Mouse (Mus musculus) heart, postnatal 0 days (tissue): ENCODE measurements around the gene Plekhm2. TPM values are rescaled to one million over a fixed set of nuclear protein-coding genes. Genes with fewer than 3 reads are reported as not detected.

Experiments
- ATAC-seq: fragments of 200-750 bp; cut with Nextera tagmentation; 2 replicates; pipeline ENCODE4 v1.8.0; 2017; ENCODE audit warnings: low read depth, moderate number of reproducible peaks, moderate library complexity; ENCODE audit not compliant: insufficient read depth
- DNase-seq: peaks from one replicate; pipeline ENCODE4 v3.0.0-alpha.2; 2016; ENCODE audit warnings: low spot score
- H3K27ac ChIP-seq: fragments of 300-500 bp; sonication (generic); 2 replicates; pipeline ENCODE4 v1.5.1; 2014; ENCODE audit warnings: low read depth, mild to moderate bottlenecking
- H3K27me3 ChIP-seq: fragments of 300-500 bp; sonication (generic); 2 replicates; pipeline ENCODE4 v1.6.1; 2014; ENCODE audit warnings: low read length, mixed read lengths; ENCODE audit not compliant: control insufficient read depth, insufficient read depth
- H3K36me3 ChIP-seq: fragments of 300-500 bp; sonication (generic); replicated peaks from 2 replicates; pipeline ENCODE4 v1.6.1; 2014; ENCODE audit warnings: low read length, mixed read lengths; ENCODE audit not compliant: control insufficient read depth, insufficient read depth
- H3K4me1 ChIP-seq: fragments of 300-500 bp; sonication (generic); 2 replicates; pipeline ENCODE4 v1.6.1; 2014; ENCODE audit warnings: antibody characterized with exemption; ENCODE audit not compliant: control insufficient read depth, insufficient read depth
- H3K4me2 ChIP-seq: fragments of 300-500 bp; sonication (generic); 2 replicates; pipeline ENCODE4 v1.6.1; 2014; ENCODE audit warnings: low read depth, mild to moderate bottlenecking, low read length, moderate library complexity
- H3K4me3 ChIP-seq: fragments of 300-500 bp; sonication (generic); 2 replicates; pipeline ENCODE4 v1.5.1; 2014; ENCODE audit warnings: low read depth, low read length
- H3K9ac ChIP-seq: fragments of 300-500 bp; sonication (generic); replicated peaks from 2 replicates; pipeline ENCODE4 v1.6.1; 2014; ENCODE audit warnings: low read depth, low read length, mixed read lengths
- H3K9me3 ChIP-seq: fragments of 300-500 bp; sonication (generic); replicated peaks from 2 replicates; pipeline ENCODE4 v1.6.1; 2016; ENCODE audit warnings: low read length; ENCODE audit not compliant: control insufficient read depth
- CTCF ChIP-seq: IDR thresholded peaks from 2 replicates; pipeline ENCODE4 v1.5.1; 2016; ENCODE audit warnings: antibody characterized with exemption, control low read depth, low read depth
- EP300 ChIP-seq: IDR thresholded peaks from 2 replicates; pipeline ENCODE4 v1.6.1; 2016; ENCODE audit warnings: antibody characterized with exemption, low read depth
- WGBS: fragments of 180-500 bp; shearing (Covaris S2); extraction: QIAGEN DNeasy Blood & Tissue Kit; methylation state at CpG from one replicate; pipeline ENCODE4 v1.1.7; 2014; 5-methylcytosine and 5-hydroxymethylcytosine counted together
- polyA plus RNA-seq: library from polyadenylated mRNA; unstranded; fragments of >200 nt; fragmentation: Nextera tagmentation; extraction: Ambion mirVana; gene quantifications from 2 replicates; pipeline ENCODE4 v1.2.1, GENCODE M21; 2015
- total RNA-seq: library from RNA; depleted of rRNA; stranded (reverse); fragments of >200 nt; gene quantifications from 2 replicates; pipeline ENCODE4 v1.2.3, GENCODE M21; 2014; ENCODE audit warnings: low replicate concordance

Plekhm2 gene
- total and polyA plus RNA-seq, 2 experiments from 2014 or later: 7.0 to 43.3 TPM

DNA sequence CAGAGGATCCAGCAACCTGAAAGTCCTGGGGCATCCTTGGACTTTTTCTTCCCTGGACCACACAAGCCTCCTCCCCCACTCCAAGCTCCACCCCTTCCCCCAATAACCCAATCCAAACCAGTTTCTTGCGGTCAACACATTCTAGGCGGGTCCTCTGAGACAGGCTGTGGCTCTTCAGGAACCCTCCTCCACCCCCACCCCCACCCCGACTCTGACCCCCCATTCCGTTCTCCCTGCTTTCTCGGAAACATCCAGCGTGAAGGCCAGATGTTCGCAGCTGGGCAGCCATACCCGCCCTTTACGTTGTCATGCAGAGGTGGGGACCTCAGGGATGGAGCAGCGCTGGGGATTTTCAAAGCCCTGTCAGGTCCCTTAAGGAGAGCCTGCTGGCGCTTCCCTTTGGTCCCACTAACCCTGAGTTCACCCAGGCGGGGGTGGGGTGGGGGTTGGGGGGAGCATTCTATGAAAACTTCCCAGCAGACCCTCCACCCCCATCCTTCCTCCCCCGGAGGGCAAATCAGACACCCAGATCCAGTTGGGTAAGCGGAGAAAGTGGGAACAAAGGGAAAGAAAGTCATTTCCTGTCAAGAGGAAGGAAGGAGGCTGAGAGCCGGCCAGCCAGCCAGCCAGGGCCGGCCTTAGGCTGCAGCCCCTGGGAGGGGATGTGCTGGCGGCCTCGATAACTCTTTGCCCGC, 66.4 kb downstream of the Plekhm2 start:
- peak overlapping the region; percentile 61 for H3K4me3 ChIP-seq
- peak overlapping the region; percentile 63 for H3K9ac ChIP-seq
- peaks cover 40% of the 10 kb centered on the region for H3K4me1 ChIP-seq
- H3K4me2 ChIP-seq: peak overlapping the region; percentile 83
- DNase-seq: peak; percentile 67
- H3K36me3 ChIP-seq: peaks cover 23% of the 10 kb centered on the region
- no peaks in the 10 kb centered on the region for H3K27me3 ChIP-seq
- peak; percentile 40 for ATAC-seq
- WGBS: 7% methylated on average over 19 of the region's 19 CpGs
- peak overlapping the region; percentile 86 for H3K27ac ChIP-seq
- no peaks in the 10 kb centered on the region for H3K9me3 ChIP-seq
- no peak for TF ChIP-seq CTCF
- TF ChIP-seq EP300: peak; percentile 31; the same call in 1 of the 2 replicates

GRCm38 (mm10) chr4:141596700-141597328, 67.9 kb downstream of the Plekhm2 start:
- peak overlapping the region; percentile 22; the same call in 1 of the 2 replicates for H3K9ac ChIP-seq
- no peak for TF ChIP-seq CTCF
- no peak for TF ChIP-seq EP300

DNA sequence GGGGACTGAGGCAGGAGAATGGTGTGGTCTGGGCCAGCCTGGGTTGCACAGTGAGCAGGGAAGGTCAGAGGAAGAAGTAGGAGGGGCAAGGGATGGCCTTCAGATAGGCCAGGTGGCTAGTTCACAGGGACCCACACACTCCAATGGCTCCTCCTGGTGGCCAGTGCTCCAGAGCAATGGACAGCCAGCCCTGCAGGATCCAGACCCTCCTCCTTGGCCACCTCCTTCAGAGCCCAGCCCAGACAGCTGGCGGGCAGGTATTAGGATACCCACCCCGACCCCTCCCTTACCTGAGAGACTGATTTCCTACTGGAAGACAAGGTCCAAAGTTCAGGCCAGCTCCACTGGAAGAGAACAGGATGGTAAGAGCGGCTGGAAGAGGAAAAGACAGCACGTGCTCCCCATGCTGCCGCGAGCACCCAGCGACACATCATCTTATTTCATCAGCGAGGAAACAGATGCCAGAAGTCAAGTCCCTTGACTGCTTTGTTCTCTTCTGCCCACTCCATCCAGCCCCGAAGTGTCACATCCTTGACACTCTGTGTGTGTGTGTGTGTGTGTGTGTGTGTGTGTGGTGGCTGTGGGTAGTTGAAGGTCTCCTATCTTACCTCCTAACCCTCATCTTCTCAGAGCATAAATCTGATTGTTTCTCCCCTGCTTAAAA, 69.0 kb downstream of the Plekhm2 start:
- H3K4me1 ChIP-seq: peaks cover 17% of the 10 kb centered on the region
- no peak overlapping the region for H3K4me2 ChIP-seq
- no peaks in the 10 kb centered on the region for H3K9me3 ChIP-seq
- WGBS: 73% methylated on average over 9 of the region's 9 CpGs
- no peak overlapping the region for H3K9ac ChIP-seq
- TF ChIP-seq EP300 (no peak), CTCF (peak; percentile 14; the same call in 1 of the 2 replicates)
- no peaks in the 10 kb centered on the region for H3K27me3 ChIP-seq
- H3K36me3 ChIP-seq: peaks cover 38% of the 10 kb centered on the region
- H3K27ac ChIP-seq: no peak overlapping the region
- no peak overlapping the region for H3K4me3 ChIP-seq
- DNase-seq (no peak), ATAC-seq (no peak)

More at GRCm38 (mm10) chr4:141596700-141597328, 67.9 kb downstream of the Plekhm2 start:
- H3K9me3 ChIP-seq: no peaks in the 10 kb centered on the region
- H3K4me1 ChIP-seq: peaks cover 28% of the 10 kb centered on the region
- no peak overlapping the region for H3K4me2 ChIP-seq
- no peaks in the 10 kb centered on the region for H3K27me3 ChIP-seq
- no peak for DNase-seq
- no peak for ATAC-seq
- no peak overlapping the region for H3K4me3 ChIP-seq
- peaks cover 34% of the 10 kb centered on the region for H3K36me3 ChIP-seq
- H3K27ac ChIP-seq: peak overlapping the region; percentile 1; the same call in 1 of the 2 replicates
- WGBS: 64% methylated on average over 8 of the region's 8 CpGs

- Histone ChIP-seq H3K27me3 (no peaks in the 10 kb centered on the region), H3K9me3 (no peaks in the 10 kb centered on the region), H3K4me2 (no peak overlapping the region), H3K4me3 (no peak overlapping the region), H3K4me1 (peaks cover 15% of the 10 kb centered on the region), H3K9ac (no peak overlapping the region), H3K36me3 (peaks cover 42% of the 10 kb centered on the region), H3K27ac (no peak overlapping the region)
- ATAC-seq: no peak
- TF ChIP-seq EP300: no peak
- TF ChIP-seq CTCF: no peak
- DNase-seq: no peak
- WGBS: 94% methylated on average over 11 of the region's 11 CpGs
These were observed 69.6 kb downstream of the Plekhm2 start for GRCm38 (mm10) chr4:141595138-141595537.

DNA sequence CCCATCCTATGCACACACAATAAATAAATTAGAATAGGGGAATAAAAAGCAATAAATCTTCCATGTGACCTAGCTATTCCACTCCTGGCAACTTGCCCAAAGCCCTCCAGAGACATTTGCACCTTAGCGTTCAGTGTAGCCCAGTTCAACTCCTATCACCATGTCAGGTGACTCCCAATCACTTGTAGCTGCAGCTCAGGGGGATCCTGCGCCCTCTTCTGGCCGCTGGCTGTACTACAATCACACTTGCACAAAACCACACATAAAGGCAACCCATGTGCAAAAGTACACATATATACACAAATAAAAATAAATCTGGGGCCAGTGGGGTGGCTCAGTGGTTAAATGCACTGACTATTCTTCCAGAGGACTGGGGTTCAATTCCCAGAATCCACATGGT, 73.2 kb downstream of the Plekhm2 start:
- Histone ChIP-seq H3K4me2 (no peak overlapping the region), H3K27ac (no peak overlapping the region), H3K36me3 (peaks cover 70% of the 10 kb centered on the region), H3K9ac (no peak overlapping the region), H3K27me3 (no peaks in the 10 kb centered on the region), H3K4me3 (no peak overlapping the region), H3K4me1 (no peaks in the 10 kb centered on the region), H3K9me3 (no peaks in the 10 kb centered on the region)
- DNase-seq: no peak
- no peak for ATAC-seq
- TF ChIP-seq EP300 (no peak), CTCF (peak; percentile 66)
- WGBS: 14% methylated on average over 3 of the region's 3 CpGs
